Mouse (Mus musculus) layer of hippocampus, adult 9-11 months (tissue): ENCODE measurements around the gene Mast4.

Experiments
- DNase-seq: peaks from one replicate; pipeline ENCODE4 v3.0.0; 2022

Mast4 gene

DNA sequence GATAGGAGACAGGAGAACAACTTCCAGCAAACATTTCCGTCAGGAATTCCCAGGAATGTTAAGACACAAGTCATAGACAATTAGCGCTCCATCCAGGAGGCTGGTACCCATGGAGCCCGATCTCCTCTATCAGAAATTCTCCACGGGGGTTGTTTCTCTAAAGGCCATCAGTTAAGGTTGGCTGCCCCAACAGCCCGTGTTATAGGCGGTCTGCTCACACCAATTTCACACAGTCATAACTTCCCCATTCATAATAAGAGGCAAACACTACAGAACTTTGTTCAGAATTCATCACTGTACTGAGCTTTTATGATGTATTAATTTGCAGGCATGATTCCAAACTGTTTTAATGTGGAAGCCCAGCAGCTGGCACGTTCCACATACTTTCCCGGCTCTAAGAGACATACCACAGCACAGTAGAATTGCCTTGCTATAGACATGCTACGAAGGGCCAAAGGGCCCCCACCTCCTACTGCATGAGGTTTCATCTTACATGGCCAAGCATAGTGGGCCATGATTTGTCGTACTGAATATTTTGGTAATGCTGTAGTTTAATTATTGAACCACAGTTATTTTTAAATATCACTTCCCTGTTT, 19.1 kb downstream of the Mast4 start:
- DNase-seq: no peak

DNA sequence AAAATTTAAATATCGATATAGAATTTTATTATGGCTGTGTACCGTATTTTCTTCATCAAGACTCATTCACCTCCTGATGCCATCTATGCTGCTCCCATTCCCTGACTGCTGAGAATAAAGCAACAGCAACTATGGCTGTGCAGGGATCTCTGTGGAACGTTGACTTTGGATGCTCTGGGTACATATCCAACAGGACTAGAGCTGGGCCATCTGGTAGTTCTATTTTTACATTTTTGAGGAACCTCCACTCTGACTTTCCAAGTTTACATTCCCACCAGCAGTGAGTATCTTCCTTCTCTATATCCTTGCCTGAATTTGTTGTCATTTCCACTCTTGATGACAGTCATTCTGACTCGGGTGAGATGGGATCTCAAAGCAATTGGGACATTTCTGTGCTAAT, 26.0 kb downstream of the Mast4 start:
- no peak for DNase-seq

DNA sequence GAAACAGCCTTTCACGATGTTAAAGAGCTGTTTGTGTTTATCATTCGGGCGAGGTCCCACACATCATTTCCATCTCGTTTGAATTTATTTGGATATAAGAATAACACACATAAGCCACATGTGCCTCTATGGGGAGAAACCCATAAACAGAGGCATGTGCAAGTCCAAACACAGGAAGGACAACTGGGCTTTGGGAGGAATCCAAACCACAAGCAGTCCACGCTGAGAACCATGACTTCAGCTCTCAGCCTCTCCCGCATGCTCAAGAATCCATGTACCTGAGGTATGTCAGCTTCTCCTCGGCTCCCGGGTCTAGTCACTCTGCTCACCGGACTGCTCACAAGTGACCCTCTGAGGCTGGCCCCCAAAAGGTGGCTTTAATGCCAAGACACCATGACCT, 30.5 kb downstream of the Mast4 start:
- no peak for DNase-seq

DNA sequence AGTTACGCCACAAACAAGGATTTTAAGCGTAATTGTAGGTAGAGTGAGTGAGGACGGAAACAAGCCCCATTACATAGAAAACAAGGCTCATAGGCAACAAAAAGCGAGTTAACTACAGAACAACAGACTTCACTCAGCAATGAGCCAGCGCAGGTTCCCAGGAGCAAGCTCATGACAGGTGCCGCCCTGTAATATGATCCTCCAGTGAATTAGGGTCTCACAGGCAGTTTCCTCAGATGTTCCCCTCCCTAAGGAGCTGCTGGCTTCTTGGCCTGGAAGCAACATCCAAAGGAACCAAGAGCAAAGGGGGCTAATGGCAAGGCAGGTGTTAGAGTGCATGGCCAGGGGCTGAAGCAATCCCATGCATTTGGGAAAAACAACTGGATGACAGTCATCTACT, 31.8 kb downstream of the Mast4 start:
- no peak for DNase-seq

DNA sequence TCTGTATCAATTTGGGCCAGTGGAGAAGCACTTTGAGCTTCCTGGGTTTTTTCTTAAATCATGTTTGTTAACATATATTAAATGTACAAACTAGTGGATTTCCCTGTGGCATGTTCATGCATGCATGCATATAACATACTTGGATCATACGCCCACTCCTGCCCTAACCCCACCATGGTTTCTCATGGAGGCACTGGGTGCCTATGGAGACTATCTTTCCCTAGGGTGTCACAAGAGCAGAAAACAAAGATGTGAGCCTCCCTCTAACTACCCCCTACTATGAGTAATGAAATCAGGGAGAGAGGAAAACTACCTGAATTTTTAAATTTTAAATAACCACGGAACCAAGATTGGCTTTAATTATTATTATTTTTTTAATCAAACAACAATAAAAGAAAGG, 32.2 kb downstream of the Mast4 start:
- DNase-seq: no peak

DNA sequence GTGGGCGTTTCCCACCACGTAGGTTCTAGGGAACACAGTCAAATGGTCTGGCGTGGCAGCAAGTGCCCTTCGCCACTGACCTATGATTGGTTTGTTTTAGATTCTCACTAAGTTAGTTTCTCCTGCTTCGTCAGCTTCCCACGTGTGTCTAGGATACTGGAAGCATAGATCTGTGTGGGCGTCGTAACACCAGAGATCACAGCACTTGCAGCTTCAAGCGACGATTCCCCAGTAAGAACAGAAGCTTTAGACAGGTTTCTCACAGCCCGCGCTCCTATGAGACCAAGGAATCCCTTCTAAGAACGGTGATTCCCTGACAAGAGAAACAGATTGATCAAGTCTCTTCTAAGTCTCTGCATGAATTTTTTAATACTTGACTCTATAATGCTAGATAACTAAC, 39.9 kb downstream of the Mast4 start:
- no peak for DNase-seq

DNA sequence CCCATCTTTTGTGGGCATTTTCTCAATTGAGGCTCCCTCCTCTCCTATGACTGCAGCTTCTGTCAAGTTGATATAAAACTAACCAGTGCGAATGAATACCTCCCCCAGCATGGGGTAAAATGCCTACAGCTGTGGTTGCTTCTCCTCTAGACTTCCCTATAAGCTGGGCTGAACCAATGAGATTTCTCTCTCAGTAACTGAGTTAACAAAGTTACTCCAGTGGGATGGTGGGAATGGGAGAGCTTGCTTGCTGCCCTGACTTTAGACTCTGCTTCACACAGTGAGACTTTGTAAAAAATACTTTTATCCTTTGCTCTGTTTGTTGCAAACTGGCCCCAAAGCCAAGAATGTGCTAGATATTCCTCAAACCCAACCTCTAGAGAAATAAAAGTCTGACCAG, 41.2 kb downstream of the Mast4 start:
- no peak for DNase-seq

DNA sequence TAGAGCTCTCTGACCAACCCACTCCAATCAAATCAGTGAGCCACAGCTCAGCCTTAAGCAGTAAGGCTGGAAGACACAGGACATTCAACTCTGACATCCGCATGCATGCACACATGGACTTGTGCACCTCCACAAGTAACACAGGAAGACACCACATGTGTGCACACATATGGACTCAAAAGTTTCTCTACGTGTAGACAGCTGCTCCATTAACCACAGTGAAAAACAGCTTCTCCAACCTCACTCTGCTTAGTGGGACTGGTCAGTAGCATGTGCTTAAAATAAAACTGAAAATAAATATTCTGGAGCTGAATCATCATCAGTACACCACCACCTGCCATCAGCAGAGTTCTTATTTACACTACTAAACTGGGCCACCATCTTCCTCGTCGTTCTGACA, 43.2 kb downstream of the Mast4 start:
- DNase-seq: no peak

DNA sequence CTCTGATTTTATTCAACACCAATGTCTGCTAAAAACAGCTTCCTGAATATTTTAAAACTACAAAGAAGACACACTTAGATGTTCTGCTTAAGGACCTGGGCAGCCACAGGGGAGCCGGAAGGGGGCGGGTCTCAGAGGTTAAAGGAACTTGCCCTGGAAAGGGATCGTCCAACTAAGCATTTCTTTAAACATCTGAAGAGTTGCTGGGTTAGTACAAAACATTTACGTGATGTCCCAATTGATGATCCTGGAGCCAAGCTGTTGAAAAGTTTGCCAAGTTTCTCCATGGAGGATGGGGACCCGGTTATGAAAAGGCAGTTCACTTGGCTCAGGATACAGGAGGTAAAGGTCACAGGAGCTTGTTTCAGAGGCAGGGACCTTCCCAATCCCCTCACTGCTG, 48.5 kb downstream of the Mast4 start:
- no peak for DNase-seq

DNA sequence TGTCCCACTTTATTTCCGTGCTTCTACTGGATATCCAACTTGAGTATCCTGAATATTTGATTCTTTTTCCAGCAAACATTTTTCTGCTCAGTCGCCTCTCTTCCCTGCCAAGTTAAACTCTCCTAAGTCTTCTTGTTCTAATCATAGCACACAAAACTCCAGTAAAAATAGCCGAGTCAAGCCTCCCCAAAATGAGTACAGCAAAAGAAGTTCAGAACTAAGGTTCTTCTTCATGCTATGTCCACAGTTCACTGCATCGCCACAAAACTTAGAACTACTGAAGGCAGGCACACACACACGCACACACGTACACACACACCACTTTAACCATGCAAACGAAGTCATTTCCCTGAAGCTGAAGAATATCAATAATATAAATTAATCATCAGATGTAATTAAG, 49.3 kb downstream of the Mast4 start:
- DNase-seq: no peak

DNA sequence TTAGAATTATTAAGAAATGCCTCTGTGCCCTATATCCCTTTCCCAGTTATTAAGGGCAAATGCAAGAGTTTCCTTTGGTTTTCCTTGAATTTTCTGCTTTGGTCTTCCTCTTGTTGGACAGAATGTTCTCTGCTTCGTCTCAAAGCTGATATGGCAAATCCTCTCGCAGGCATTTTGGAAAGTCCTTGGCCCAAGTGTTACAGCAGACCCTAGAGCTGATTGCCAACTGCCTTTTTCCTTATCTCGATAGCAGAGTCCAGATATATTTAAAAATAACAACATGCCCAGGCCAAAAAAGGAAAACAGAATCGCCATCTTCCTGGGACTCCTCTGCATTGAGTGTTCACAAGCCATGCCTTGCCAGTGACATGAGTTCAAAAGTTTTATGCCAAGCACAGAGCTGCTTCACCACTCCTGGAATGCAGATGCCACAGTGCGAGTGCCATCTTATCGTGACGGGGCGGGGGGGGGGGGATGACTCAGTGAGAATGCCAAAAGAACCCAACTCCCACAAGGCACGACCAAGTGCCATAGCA, 63.4 kb downstream of the Mast4 start:
- no peak for DNase-seq

DNA sequence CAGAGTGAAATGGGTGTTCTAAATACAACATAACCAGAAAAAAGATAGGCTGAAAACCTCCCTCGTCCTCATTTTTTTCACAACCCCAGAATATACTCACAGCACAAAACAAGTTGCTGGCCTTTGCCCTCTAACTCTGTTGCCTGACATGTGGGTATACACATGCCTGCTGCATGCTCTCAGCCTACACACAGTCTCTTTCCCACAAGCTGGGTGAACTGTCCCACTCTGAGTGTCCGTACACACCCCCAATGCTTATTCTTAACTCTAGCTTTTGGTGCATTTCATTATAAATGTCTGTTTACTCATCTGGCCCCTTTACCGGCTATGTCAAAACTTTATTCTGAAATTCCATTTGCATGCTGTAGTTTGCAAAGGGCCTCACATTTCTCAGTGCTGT, 71.6 kb downstream of the Mast4 start:
- no peak for DNase-seq

DNA sequence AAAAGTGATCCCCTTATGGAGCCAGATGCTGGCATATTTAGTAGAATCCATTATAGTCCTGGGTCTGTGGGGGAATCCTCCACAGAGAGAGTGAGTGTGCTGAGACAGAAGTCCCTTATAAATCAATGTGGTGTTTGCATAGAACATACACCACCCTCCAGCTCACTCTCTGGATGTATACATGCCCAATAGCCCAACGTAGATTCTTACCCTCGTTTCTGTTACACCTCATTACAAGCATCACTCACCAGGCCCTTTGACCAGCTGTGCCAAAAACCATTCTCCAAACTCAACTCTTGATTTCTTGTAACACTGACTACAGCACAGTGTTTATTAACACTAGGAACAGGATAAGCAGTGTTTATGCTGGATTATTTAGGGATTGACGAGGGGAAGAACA, 72.2 kb downstream of the Mast4 start:
- DNase-seq: no peak

DNA sequence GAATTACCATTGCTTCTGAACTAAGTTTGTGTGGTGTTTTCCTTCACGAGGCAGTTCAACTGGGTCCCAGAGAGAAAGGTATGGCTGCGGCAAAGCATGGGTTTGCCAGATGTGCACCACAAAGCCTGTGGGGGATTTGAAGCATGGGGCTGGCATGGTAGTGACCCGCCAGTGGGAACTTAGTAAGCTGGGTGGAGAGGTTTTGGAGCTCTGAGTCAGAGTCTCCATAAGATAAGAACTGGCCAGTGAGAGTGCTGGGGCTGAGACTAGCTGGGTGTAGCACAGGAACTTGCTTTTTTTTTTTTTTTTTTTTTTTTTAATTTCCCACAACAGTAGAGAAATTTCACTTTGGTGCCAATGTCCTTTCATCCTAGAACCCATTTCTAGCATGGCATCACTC, 73.9 kb downstream of the Mast4 start:
- DNase-seq: no peak

DNA sequence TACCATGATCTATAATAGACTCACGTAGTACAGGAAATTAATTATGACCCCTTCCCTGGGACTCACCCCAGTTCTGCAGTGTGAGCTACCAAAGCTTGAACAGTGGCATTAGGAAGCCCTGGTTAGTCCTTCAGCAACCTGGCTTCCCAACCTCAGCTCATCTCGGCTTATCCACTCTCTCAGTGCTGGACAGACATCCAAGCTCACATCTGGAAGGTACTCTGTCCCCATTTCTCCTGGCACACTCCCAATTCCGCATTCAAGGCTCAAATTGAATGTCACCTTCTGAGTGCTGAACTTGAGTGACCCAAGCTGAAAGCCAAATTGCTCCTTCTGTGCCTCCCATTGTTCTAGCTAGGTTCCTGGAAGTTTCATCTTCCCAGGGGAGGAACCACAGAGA, 76.2 kb downstream of the Mast4 start:
- no peak for DNase-seq

DNA sequence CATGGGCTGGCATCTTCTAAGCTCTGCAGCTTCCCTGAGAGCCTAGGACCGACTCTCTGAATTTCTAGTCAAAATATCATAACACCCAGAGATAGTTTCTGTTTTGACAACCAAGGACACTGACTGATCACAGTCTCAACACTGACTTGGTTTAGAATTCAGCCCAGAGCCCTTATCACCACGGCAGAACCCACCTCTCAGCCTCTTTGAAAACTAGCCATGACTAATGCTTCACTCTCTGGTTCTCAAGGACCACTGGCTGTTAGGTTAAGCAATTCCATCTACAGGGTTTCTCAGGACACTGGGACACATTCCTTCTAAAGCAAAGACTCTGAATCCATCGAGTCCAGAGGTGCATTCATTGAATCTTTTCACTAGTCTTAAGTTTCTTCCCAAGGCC, 79.4 kb downstream of the Mast4 start:
- no peak for DNase-seq

DNA sequence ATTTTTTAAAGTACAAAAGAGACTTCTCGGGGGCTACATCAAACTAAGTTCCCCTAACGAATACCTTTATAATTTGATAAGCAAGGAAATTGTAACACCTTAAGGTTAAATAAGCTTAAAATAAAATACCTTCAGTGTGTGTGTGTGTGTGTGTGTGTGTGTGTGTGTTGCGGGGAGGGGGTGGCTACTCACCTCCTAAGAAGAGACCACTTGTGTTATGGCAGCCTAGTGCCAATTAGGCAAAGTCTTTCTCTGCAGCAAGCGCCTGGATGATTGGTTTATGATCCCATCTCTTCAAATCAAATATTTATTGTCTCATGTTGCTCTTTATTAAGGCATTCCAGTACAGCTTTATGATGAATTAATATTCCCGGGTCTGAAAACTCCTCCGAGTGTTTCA, 81.2 kb downstream of the Mast4 start:
- no peak for DNase-seq

DNA sequence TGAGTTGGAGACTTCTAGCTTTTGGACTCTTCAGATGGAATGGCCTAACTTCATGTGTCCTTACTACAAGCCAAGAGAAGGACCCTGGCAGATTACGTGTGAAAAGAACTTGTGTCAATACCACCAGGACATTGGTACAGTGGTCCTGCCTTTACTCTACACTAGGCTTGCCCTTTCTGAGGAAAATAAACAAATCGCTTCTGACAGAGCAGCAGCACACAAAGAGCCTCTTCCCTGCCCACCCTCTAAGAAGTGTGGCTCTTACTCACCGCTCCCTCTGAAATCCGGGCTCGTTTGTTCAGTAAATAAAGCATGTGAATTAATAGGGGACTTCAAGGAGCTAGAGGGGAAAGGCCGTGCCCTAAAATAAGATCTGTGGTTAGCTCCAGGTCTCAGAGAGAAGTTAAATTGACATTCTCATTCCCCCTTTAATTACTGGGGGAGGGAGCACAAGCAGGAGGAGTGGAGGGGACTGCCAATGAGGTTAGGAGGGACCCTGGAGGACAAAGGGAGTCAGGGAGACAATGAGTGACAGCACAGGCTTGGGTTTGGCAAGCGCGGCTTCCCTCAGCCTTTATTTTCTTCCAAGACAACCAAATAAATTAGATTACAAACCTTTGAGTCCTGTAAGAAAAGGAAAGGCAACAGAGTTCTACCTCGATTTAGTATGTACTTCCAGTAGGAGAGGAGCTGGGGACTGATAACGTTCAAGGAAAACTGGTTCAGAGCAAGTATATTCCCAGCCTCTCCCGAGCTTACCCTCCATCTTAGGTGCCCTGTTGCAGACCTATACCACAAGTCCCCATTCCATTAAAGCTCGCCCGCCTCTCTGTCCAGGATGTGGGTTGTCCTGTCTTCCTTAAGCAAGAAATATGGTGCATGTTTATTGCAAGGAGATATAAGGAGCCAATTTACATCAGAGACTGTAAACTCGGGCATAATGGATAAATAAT, 85.9 kb downstream of the Mast4 start:
- no peak for DNase-seq

DNA sequence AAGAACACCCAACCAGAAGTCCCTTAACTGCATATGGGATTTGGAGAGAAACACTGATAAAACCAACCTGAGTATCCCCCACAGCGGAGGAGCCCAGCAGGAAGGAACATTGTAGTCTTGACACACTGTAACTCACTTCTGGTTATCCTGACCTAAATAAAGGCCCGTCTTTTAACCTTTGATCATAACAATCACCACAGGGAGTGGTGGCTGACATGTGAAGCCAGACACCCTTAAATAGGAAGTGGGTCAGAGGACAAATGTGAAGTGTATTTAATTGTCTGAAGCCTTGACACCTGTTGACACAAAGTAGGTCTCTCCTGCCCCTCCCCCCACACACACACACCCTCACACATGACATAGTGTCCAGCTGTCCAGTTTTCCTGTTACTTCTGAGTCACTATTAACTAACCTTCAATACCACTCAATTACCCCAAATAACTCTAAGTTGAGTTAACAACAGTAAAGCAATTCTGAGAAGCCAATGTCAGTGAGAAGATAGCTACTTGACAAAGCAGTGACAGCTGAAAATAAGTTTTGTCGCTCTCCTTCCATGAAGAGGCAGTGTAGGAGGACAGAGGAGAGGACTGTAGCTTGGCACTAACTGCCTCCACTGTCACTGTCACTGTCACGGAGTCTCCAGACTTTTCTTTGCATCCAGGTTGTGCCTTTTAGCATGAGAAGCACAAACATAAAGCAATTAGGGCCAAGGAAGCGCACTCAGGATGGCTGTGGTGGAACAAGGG, 87.2 kb downstream of the Mast4 start:
- DNase-seq: no peak

DNA sequence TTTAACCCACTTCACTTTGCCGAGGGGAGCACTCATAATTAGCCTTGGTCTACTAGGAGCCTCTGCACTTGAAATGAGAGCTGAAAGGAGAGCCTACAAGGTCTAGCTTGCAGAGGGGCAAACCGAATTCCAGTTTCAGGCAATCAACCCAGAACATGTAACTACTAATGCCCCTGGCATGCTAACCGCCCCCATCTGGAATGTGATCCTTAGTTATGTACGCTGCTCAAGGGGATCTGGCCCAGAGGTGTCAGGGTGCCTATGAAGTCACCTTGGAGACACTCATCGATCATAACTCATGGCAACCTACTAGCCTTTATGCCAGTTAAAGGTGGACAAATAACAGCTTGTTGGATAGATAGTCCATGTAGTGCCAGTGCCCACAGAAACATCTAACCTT, 88.9 kb downstream of the Mast4 start:
- DNase-seq: no peak

DNA sequence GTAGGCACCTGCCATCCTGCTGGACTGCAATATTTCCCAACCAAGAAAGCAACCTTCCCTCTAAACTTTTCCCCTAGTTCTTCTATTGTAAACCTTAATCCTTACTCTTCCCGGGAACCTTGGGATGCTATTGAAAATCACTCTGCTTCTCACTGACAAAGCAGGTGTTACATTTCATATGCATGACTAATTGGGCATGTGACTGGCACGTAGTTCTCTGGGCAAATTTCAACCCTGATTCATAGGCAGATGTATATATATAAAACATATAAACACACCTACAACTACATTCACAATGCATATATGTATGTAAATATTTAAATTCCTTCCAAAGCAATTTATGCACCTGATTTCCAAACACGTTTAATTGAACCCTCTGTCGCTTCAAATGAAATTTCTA, 90.2 kb downstream of the Mast4 start:
- DNase-seq: no peak

DNA sequence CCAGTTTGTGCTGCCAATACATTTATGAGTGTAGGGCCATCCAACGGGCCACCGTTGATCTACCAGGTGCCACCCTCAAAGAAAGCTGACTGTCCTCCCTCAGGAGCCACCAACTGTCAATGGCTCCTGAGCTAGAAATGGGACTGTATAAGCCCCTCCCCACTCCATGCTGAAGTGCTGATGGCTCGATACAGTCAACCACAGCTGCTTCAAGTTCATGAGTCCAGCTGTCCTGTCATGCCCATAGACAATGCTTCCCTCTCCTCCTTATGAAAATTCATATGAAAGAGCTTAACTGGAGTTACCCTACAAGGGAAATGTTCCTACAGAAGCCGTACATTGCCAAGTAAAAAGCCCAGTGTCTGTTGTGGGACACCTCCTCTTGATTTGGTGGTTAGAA, 93.2 kb downstream of the Mast4 start:
- DNase-seq: no peak

DNA sequence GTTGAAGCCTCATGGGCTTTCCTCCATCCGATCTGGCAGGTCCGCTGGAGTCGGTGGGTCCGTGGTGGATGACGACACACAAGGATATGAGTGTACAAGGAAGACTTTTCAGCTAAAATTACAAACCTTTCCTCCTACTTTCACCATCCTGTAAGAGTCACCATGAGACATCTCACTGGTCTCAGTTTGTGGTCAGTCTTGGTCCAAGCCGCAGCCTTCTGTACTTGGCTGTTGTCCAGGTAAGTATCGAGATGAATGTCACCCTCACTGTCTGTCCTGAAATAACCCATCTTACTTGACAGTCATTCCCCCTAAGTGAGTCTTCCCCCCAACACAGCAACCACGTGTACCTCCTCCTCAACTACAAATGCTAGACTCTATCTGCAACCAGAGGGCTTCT, 94.6 kb downstream of the Mast4 start:
- DNase-seq: no peak
